Mouse (Mus musculus) hindbrain, postnatal 0 days (tissue): ENCODE results near the gene Defb43. TPM values are rescaled to one million over a fixed set of nuclear protein-coding genes. Genes with fewer than 3 reads are reported as not detected.

ENCODE experiments used
- ATAC-seq: fragments of 200-750 bp; cut with Nextera tagmentation; 2 replicates; pipeline ENCODE4 v1.8.0; 2017; ENCODE audit warnings: mild to moderate bottlenecking, moderate TSS enrichment, moderate library complexity
- DNase-seq: peaks from one replicate; pipeline ENCODE4 v3.0.0-alpha.2; 2015; ENCODE audit warnings: low spot score
- H3K27ac ChIP-seq: fragments of 300-500 bp; sonication (generic); 2 replicates; pipeline ENCODE4 v1.5.1; 2014; ENCODE audit warnings: mild to moderate bottlenecking
- H3K27me3 ChIP-seq: fragments of 300-500 bp; sonication (generic); 2 replicates; pipeline ENCODE4 v1.6.1; 2014; ENCODE audit warnings: low read length, mixed read lengths; ENCODE audit not compliant: insufficient read depth
- H3K36me3 ChIP-seq: fragments of 300-500 bp; sonication (generic); 2 replicates; pipeline ENCODE4 v1.6.1; 2014; ENCODE audit warnings: low read length, mixed read lengths; ENCODE audit not compliant: insufficient read depth
- H3K4me1 ChIP-seq: fragments of 300-500 bp; sonication (generic); 2 replicates; pipeline ENCODE4 v1.6.1; 2014; ENCODE audit warnings: antibody characterized with exemption, low read length, mixed read lengths; ENCODE audit not compliant: insufficient read depth
- H3K4me2 ChIP-seq: fragments of 300-500 bp; sonication (generic); 2 replicates; pipeline ENCODE4 v1.6.1; 2014; ENCODE audit warnings: low read depth, mild to moderate bottlenecking, low read length, moderate library complexity, mixed read lengths
- H3K4me3 ChIP-seq: fragments of 300-500 bp; sonication (generic); 2 replicates; pipeline ENCODE4 v1.5.1; 2014; ENCODE audit warnings: low read length
- H3K9ac ChIP-seq: fragments of 300-500 bp; sonication (generic); replicated peaks from 2 replicates; pipeline ENCODE4 v1.6.1; 2014; ENCODE audit warnings: mild to moderate bottlenecking, low read length, moderate library complexity, mixed read lengths
- H3K9me3 ChIP-seq: fragments of 300-500 bp; sonication (generic); 2 replicates; pipeline ENCODE4 v1.6.1; 2016; ENCODE audit warnings: low read length, mixed read lengths
- CTCF ChIP-seq: IDR thresholded peaks from 2 replicates; pipeline ENCODE4 v1.5.1; 2016; ENCODE audit warnings: antibody characterized with exemption, control low read depth, low read depth
- WGBS: fragments of 180-500 bp; shearing (Covaris S2); extraction: QIAGEN DNeasy Blood & Tissue Kit; methylation state at CpG from one replicate; pipeline ENCODE4 v1.1.7; 2014; 5-methylcytosine and 5-hydroxymethylcytosine counted together
- polyA plus RNA-seq: library from polyadenylated mRNA; unstranded; fragments of >200 nt; fragmentation: Nextera tagmentation; extraction: Ambion mirVana; gene quantifications from 2 replicates; pipeline ENCODE4 v1.2.1, GENCODE M21; 2015
- total RNA-seq: library from RNA; depleted of rRNA; stranded (reverse); fragments of >200 nt; gene quantifications from 2 replicates; pipeline ENCODE4 v1.2.3, GENCODE M21; 2014

The Defb43 gene
- total and polyA plus RNA-seq, 2 experiments from 2014 or later: not detected

DNA sequence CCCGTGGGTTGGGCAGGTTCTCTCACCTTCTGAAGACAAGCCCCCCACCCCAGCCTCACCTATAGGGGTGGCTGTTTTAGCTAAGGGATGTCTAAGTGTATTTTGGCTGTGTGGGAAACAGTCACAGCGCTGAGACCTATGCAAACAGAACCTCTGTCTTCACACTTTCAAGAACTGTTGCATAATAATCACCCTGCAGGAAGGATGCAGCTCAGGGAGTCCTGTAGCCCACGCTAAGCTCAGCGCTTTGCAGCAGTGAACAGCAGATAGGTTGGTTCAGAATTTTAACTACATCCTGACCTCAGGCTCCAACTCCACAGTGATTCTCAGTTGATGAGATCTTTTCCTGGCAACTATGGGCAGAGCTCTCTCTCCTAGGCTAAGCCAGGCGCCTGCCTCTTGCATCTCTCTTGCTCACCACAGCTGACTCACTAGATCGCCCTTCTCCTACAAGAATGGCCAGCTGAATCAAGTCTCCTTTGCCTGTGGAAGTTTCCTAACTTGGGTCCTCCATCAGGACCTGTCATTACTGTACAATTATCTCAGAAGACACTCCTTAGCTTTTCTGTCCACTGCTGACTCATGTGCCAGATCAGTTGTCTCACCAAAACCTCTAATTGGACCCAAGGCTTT is 9.1 kb downstream of the Defb43 start:
- Histone ChIP-seq H3K36me3 (no peaks in the 10 kb centered on the region), H3K27me3 (no peaks in the 10 kb centered on the region), H3K9me3 (no peaks in the 10 kb centered on the region), H3K9ac (no peak overlapping the region), H3K27ac (no peak overlapping the region), H3K4me1 (no peaks in the 10 kb centered on the region), H3K4me3 (no peak overlapping the region), H3K4me2 (no peak overlapping the region)
- DNase-seq (no peak), ATAC-seq (no peak)
- no peak for TF ChIP-seq CTCF
- 61% methylated on average over 6 of the region's 6 CpGs for WGBS

DNA sequence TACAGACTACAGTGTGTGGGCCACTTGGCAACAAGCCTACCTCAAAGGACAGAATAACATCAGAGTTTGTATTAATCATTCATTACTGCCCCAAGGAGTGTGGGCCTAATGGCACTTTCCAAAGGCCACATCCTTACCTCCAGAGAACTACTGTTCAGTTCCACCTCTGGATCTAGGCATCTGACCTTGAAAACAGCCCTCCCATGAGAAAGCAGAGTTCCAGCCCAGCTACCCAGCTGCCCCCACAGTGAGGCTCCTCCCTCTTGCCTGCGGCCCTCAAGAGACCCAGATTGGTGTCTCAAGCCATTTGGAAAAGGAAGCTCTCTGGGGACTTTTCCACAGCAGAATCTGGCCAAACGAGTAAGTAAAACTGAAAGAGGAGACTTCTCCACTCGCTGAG is 35.1 kb downstream of the Defb43 start, which contains the start of gene Defb42:
Gene Defb42, plus strand, starts transcription at position 301 of the 400 bp plus-strand sequence.
- ATAC-seq: no peak
- Histone ChIP-seq H3K9me3 (no peaks in the 10 kb centered on the region), H3K4me2 (no peak within 1 kb of the TSS), H3K9ac (no peak within 1 kb of the TSS), H3K27me3 (no peaks in the 10 kb centered on the region), H3K36me3 (no peaks in the 10 kb centered on the region), H3K4me3 (no peak within 1 kb of the TSS), H3K4me1 (no peaks in the 10 kb centered on the region), H3K27ac (no peak within 1 kb of the TSS)
- 87% methylated on average over 3 of the region's 3 CpGs for WGBS
- TF ChIP-seq CTCF: no peak
- DNase-seq: no peak

DNA sequence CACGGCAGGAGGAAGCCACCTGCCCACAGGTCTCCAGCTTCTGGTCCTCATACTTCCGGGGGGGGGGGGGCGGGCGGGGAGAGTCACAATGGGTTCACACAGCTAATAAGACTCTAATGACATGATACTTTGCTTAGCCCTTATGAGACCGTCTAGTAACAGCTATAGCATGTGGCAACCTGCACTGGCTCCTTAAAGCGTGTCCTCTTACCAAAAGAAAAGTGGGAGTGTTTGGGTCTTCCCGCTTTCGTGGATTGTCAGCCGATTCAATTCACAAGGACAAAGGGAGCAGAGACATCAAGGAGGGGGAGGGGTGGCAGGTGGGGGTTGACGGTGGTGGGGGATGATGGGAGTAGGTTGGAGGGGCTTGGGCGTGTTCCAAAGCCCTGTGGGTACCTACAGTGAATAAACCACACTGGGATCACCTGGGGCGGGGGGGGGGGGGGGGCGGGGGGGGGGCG is 38.4 kb downstream of the Defb43 start, which contains the start of gene Defb30:
Gene Defb30, minus strand, starts transcription at position 51 of the 461 bp plus-strand sequence.
- Histone ChIP-seq H3K9me3 (no peaks in the 10 kb centered on the region), H3K4me3 (no peak within 1 kb of the TSS), H3K27me3 (no peaks in the 10 kb centered on the region), H3K9ac (no peak within 1 kb of the TSS), H3K4me1 (no peaks in the 10 kb centered on the region), H3K4me2 (no peak within 1 kb of the TSS), H3K27ac (no peak within 1 kb of the TSS), H3K36me3 (no peaks in the 10 kb centered on the region)
- no peak for TF ChIP-seq CTCF
- no peak for ATAC-seq
- no peak for DNase-seq
- WGBS: 50% methylated on average over 12 of the region's 14 CpGs

DNA sequence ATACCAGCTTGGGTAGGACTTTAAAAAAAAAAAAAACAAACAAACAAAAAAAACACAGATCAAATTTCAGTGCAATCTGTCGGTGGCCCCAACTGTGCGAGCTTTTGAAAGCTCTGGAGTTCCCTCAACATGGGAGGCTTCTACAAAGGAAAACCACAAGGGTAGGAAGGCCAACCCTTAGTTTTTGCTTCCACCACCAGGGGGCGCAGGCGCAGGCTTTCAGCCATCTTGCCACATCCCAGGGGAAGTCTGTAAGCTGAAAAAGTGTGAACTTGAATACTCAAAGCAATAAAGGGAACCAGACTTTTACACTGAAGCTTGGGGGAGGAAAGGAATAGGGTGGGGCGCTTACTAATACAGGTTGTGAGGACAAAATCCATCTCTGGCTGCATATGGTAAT is 39.2 kb downstream of the Defb43 start:
- ATAC-seq (no peak), DNase-seq (peak; percentile 58)
- H3K9me3 ChIP-seq: no peaks in the 10 kb centered on the region
- no peak overlapping the region for H3K9ac ChIP-seq
- no peak overlapping the region for H3K4me2 ChIP-seq
- H3K4me1 ChIP-seq: no peaks in the 10 kb centered on the region
- H3K27ac ChIP-seq: no peak overlapping the region
- TF ChIP-seq CTCF: peak; percentile 73
- WGBS: 35% methylated on average over 5 of the region's 5 CpGs
- no peaks in the 10 kb centered on the region for H3K27me3 ChIP-seq
- no peak overlapping the region for H3K4me3 ChIP-seq
- H3K36me3 ChIP-seq: no peaks in the 10 kb centered on the region

DNA sequence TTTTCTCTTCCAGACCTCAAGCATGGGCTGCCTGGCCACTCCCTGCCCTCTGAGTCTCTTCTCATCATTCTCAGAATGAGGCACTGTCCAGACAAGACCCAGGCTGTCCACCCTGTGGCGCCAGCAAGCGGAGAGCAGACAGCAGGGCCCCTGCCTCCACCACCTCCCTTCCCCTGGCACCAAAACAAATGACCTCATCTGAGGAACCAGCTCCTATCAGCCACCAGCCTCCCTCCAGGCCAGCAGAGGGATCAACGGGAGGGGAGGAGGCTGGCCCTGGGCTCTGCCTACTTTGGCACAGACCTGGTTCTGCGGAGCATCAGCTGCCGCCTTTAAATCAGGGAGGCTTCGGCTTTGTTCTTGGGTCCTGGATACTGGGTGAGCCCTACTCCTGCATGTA is 43.2 kb downstream of the Defb43 start:
- 0 out of 2 replicates have a peak overlapping the region, but pooled peaks have one; percentile 16 for H3K4me2 ChIP-seq
- peak; percentile 38; the same call in 1 of the 2 replicates for TF ChIP-seq CTCF
- H3K27me3 ChIP-seq: no peaks in the 10 kb centered on the region
- no peaks in the 10 kb centered on the region for H3K9me3 ChIP-seq
- no peaks in the 10 kb centered on the region for H3K4me1 ChIP-seq
- ATAC-seq (peak; percentile 93), DNase-seq (peak; percentile 83)
- 22% methylated on average over 6 of the region's 6 CpGs for WGBS
- no peak overlapping the region for H3K4me3 ChIP-seq
- H3K36me3 ChIP-seq: no peaks in the 10 kb centered on the region
- H3K27ac ChIP-seq: no peak overlapping the region
- no peak overlapping the region for H3K9ac ChIP-seq

DNA sequence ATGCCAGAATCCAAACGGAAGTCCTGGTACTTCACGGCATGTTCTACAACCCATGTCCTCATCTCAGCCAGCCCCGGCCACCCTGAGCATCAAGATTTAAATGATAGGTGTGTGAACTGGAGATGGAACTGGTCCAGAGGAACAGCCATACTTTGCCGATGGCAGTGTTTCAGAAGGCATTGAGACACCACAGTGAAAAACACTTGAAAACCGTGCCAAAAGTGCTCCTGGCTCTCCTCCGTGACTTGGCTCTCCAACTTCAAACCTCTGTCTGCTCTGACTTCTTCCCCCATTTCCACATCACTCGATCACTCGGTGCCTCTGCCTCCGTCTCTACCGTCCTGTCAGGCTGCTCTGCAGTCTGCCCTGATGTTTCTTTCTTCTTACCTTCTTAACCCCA is 48.8 kb downstream of the Defb43 start:
- ATAC-seq (no peak), DNase-seq (no peak)
- 59% methylated on average over 10 of the region's 10 CpGs for WGBS
- Histone ChIP-seq H3K27me3 (no peaks in the 10 kb centered on the region), H3K27ac (no peak overlapping the region), H3K4me3 (no peak overlapping the region), H3K9ac (no peak overlapping the region), H3K4me1 (no peaks in the 10 kb centered on the region), H3K9me3 (no peaks in the 10 kb centered on the region), H3K36me3 (no peaks in the 10 kb centered on the region), H3K4me2 (no peak overlapping the region)
- TF ChIP-seq CTCF: no peak

DNA sequence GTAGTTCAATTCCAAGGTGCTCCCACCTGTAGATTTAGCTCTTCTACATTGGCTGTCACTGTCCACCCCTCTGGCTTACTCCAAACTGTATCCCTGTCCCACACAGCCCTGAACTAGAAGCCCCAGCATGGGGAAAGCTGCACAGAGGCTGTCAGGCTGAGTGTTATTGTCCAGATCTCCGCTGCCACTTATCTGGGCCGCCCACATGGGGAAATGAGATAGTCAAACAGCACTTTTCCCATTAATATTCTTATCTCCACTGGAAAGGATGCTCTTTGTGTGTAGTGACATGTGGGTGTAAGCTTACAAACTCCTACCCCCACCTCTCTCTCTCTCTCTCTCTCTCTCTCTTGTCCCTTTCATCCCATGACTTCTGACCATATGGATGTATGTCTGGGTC is 50.6 kb downstream of the Defb43 start:
- Histone ChIP-seq H3K4me3 (no peak overlapping the region), H3K9ac (no peak overlapping the region), H3K4me2 (no peak overlapping the region), H3K27me3 (no peaks in the 10 kb centered on the region), H3K4me1 (no peaks in the 10 kb centered on the region), H3K9me3 (no peaks in the 10 kb centered on the region), H3K36me3 (no peaks in the 10 kb centered on the region), H3K27ac (no peak overlapping the region)
- ATAC-seq (no peak), DNase-seq (no peak)
- no peak for TF ChIP-seq CTCF
- 96% methylated on average over 2 of the region's 2 CpGs for WGBS
